Mouse (Mus musculus): ENCODE results near the gene Rpl9-ps6. TPM values are rescaled to one million over a fixed set of nuclear protein-coding genes. Genes with fewer than 3 reads are reported as not detected.

Rpl9-ps6 gene
- total RNA-seq, 2 experiments from 2014 or later = 27.1 to 36.4 TPM

DNA sequence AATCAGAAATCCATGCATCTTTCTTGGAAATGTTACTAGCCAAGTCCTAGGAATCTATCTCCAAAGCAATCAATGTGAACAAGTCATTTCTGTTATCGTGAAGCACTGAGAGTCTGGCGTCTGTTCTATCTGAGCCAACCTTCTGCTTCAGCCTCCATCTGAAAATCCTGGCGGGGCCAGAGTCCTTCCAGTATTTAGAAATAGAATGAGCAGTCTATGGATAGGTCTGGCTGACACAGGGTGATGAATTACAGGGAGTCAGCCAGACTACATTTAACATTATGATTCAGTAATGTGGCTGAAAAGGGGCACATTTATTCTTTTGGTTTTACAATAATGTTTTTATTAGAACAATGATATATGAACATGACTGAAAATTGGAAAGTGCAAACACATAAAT lies 47.3 kb downstream of the Rpl9-ps6 start:
- no peak for TF ChIP-seq CTCF (IDR thresholded peaks at IDR 0.05)
- intact Hi-C loops (cut with DNase I) = no loop called here
- H3K27ac ChIP-seq = no peak overlapping the region
- no peak for DNase-seq
- H3K4me3 ChIP-seq = no peak overlapping the region

DNA sequence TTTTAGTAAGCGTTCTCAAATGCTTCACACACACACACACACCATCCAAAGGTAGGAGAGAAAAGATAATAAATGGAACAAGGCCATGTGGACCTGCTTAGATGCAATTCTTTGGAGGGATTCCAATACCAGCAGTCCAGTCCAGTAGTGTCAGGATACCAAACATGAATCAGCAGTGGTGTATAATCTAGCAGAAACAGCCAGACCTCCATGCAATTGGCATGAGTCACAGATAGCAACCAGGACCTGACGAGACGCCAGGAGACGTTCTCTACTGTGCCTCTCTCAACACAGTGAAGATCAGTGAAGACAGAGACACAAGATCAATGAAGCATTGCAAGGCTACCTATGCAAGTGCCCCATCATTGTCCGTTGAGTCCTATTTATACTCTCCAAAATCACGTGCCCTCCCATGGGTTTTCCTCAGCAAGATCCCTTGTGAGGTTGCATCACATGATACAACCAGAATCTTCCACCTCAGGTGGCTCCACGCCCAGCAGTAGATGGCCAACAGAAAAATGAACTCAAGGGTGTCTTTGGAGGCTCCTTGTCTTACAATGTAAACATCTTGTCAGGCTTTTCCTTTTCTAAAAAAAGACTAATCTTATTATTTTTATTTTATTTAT lies 49.6 kb downstream of the Rpl9-ps6 start:
- no peak for DNase-seq
- H3K4me3 ChIP-seq = no peak overlapping the region
- no peak overlapping the region for H3K27ac ChIP-seq
- intact Hi-C loops (cut with DNase I) = no loop called here
- TF ChIP-seq CTCF (IDR thresholded peaks at IDR 0.05) = no peak

Other genes with a start within 250 kb of the Rpl9-ps6 start
- gene Sgms1, start 76.9 kb downstream of the Rpl9-ps6 start, total RNA-seq (2021) = 10 to 100 TPM; 53.8 to 62.8 TPM
- 10 to 100 TPM; 14.4 to 14.6 TPM for gene Minpp1, start 19.2 kb upstream of the Rpl9-ps6 start, total RNA-seq (2021)
- gene Papss2, start 129.2 kb upstream of the Rpl9-ps6 start, total RNA-seq (2021) = 1 to 10 TPM; 4.8 to 5.1 TPM